Mouse (Mus musculus) neural tube, embryonic 14.5 days (tissue): ENCODE data around the gene Prmt8. TPM values are rescaled to one million over a fixed set of nuclear protein-coding genes. Genes with fewer than 3 reads are reported as not detected.

Source experiments
- ATAC-seq: fragments of 200-750 bp; cut with Nextera tagmentation; 2 replicates; pipeline ENCODE4 v1.8.0; 2017; ENCODE audit warnings: low read depth, mild to moderate bottlenecking, moderate TSS enrichment, moderate library complexity
- H3K27ac ChIP-seq: fragments of 300-500 bp; sonication (generic); 2 replicates; pipeline ENCODE4 v1.5.1; 2014; ENCODE audit warnings: low read depth, mild to moderate bottlenecking, control low read depth, low read length, moderate library complexity, mixed read lengths
- H3K27me3 ChIP-seq: fragments of 300-500 bp; sonication (generic); 2 replicates; pipeline ENCODE4 v1.6.1; 2014; ENCODE audit warnings: low read length; ENCODE audit not compliant: control insufficient read depth, insufficient read depth
- H3K36me3 ChIP-seq: fragments of 300-500 bp; sonication (generic); 2 replicates; pipeline ENCODE4 v1.6.1; 2014; ENCODE audit warnings: low read length, mixed read lengths; ENCODE audit not compliant: control insufficient read depth, insufficient read depth
- H3K4me1 ChIP-seq: fragments of 300-500 bp; sonication (generic); 2 replicates; pipeline ENCODE4 v1.6.1; 2014; ENCODE audit warnings: low read length; ENCODE audit not compliant: control insufficient read depth, insufficient read depth
- H3K4me2 ChIP-seq: fragments of 300-500 bp; sonication (generic); 2 replicates; pipeline ENCODE4 v1.6.1; 2014; ENCODE audit warnings: mild to moderate bottlenecking, low read depth, low read length, control low read depth
- H3K4me3 ChIP-seq: fragments of 300-500 bp; sonication (generic); 2 replicates; pipeline ENCODE4 v1.5.1; 2014; ENCODE audit warnings: low read depth, low read length, control low read depth, mixed read lengths
- H3K9ac ChIP-seq: fragments of 300-500 bp; sonication (generic); replicated peaks from 2 replicates; pipeline ENCODE4 v1.6.1; 2014; ENCODE audit warnings: low read depth, mild to moderate bottlenecking, control low read depth, low read length, mixed read lengths
- H3K9me3 ChIP-seq: fragments of 300-500 bp; sonication (generic); 2 replicates; pipeline ENCODE4 v1.6.1; 2016; ENCODE audit warnings: low read length; ENCODE audit not compliant: control insufficient read depth
- WGBS: fragments of 180-500 bp; shearing (Covaris S2); extraction: QIAGEN DNeasy Blood & Tissue Kit; methylation state at CpG from one replicate; pipeline ENCODE4 v1.1.7; 2014; 5-methylcytosine and 5-hydroxymethylcytosine counted together
- polyA plus RNA-seq: library from polyadenylated mRNA; unstranded; fragments of >200 nt; fragmentation: Nextera tagmentation; extraction: Ambion mirVana; gene quantifications from 2 replicates; pipeline ENCODE4 v1.2.1, GENCODE M21; 2014

Prmt8 gene
- polyA plus RNA-seq, result 43.6 and 45.9 TPM in 2 replicates

- H3K9me3 ChIP-seq, result no peaks in the 10 kb centered on the region
- H3K9ac ChIP-seq, result peak within 1 kb of the TSS; percentile 75
- peak within 1 kb of the TSS; percentile 80 for H3K27ac ChIP-seq
- H3K4me3 ChIP-seq, result peak within 1 kb of the TSS; percentile 73
- H3K4me1 ChIP-seq, result peaks cover 17% of the 10 kb centered on the region; the same call in 1 of the 2 replicates
- H3K27me3 ChIP-seq, result peaks cover 2% of the 10 kb centered on the region; the same call in 1 of the 2 replicates
- peak within 1 kb of the TSS; percentile 81 for H3K4me2 ChIP-seq
- ATAC-seq, result peak; percentile 55
- WGBS, result under 1% methylated on average over 29 of the region's 42 CpGs
- no peaks in the 10 kb centered on the region for H3K36me3 ChIP-seq
Observed at GRCm38 (mm10) chr6:127769275-127770156, at the start of gene Prmt8. TSS of gene Prmt8 (minus strand) at chr6:127769472.

DNA sequence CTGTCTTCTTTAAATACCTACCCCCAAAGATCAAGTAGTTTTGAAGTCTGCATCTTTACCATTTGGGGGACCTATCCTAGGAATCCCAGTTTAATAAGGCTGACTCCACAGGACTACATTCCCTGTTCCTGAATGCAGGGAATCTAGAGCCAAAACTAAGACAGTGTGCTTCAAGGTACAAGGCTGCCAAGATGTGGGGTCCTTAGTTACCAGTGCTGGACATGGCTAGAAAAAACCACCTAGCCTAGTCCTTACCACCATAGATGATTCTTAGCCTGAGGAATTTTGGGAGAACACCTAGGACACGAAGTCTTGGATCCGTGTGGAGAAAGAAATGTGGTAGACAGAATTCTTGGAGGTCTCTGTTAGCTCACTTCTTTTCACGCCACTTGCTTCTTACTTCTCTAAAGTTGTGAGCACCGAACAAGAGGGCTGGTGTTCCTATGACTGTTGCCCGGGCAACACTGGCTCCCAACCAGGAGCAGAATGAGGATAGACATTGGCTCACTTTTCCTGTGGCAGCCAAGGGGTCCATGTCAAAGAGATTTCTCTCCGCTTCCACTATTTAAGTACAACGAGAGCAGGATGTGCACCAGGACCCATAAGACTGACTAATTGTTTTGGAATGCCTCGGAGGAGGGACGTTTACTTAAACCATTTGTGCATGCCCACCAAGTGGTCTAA is 33.9 kb upstream of the Prmt8 start:
- no peaks in the 10 kb centered on the region for H3K9me3 ChIP-seq
- ATAC-seq, result peak; percentile 70; the same call in 1 of the 2 replicates
- no peak overlapping the region for H3K27ac ChIP-seq
- 50% methylated on average over 9 of the region's 9 CpGs for WGBS
- H3K9ac ChIP-seq, result no peak overlapping the region
- no peaks in the 10 kb centered on the region for H3K4me1 ChIP-seq
- H3K36me3 ChIP-seq, result no peaks in the 10 kb centered on the region
- H3K4me3 ChIP-seq, result no peak overlapping the region
- H3K4me2 ChIP-seq, result no peak overlapping the region
- no peaks in the 10 kb centered on the region for H3K27me3 ChIP-seq

DNA sequence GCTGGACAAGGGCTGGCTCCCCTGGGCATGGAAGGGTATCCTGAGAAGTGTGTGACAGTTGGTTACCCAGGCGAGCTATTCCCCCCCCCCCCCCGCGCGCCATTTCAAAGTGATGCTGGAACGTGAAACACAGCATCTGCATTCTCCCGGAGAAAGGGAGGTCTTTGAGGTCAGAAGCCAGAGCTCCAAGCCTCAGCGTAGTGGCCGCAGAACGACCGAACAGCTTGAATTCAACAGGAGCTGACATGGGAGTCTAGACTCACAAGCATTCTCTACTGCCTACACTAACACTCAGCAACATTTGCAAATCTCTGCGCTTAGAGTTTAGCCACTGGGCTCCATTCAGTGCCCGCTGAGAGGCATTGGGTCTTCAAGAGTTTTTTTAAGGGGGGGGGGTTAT is 32.9 kb upstream of the Prmt8 start:
- no peak overlapping the region for H3K27ac ChIP-seq
- H3K4me2 ChIP-seq, result no peak overlapping the region
- H3K4me1 ChIP-seq, result no peaks in the 10 kb centered on the region
- no peaks in the 10 kb centered on the region for H3K9me3 ChIP-seq
- no peak overlapping the region for H3K4me3 ChIP-seq
- H3K27me3 ChIP-seq, result no peaks in the 10 kb centered on the region
- no peak overlapping the region for H3K9ac ChIP-seq
- H3K36me3 ChIP-seq, result no peaks in the 10 kb centered on the region
- ATAC-seq, result no peak
- WGBS, result 82% methylated on average over 11 of the region's 12 CpGs

- ATAC-seq, result no peak
- no peak overlapping the region for H3K9ac ChIP-seq
- H3K36me3 ChIP-seq, result no peaks in the 10 kb centered on the region
- H3K27ac ChIP-seq, result no peak overlapping the region
- H3K4me3 ChIP-seq, result no peak overlapping the region
- H3K4me2 ChIP-seq, result no peak overlapping the region
- no peaks in the 10 kb centered on the region for H3K27me3 ChIP-seq
- no peaks in the 10 kb centered on the region for H3K4me1 ChIP-seq
- WGBS, result 78% methylated on average over 13 of the region's 13 CpGs
- H3K9me3 ChIP-seq, result no peaks in the 10 kb centered on the region
Observed at GRCm38 (mm10) chr6:127790023-127790422, 20.8 kb upstream of the Prmt8 start.

GRCm38 (mm10) chr6:127770806-127771205 is 1.5 kb upstream of the Prmt8 start:
- H3K27ac ChIP-seq, result no peak overlapping the region
- H3K4me1 ChIP-seq, result peaks cover 13% of the 10 kb centered on the region; the same call in 1 of the 2 replicates
- H3K36me3 ChIP-seq, result no peaks in the 10 kb centered on the region
- ATAC-seq, result no peak
- WGBS, result 27% methylated on average over 4 of the region's 4 CpGs
- no peaks in the 10 kb centered on the region for H3K9me3 ChIP-seq
- no peak overlapping the region for H3K4me3 ChIP-seq
- H3K9ac ChIP-seq, result no peak overlapping the region
- H3K4me2 ChIP-seq, result peak overlapping the region; percentile 81; the same call in 1 of the 2 replicates
- H3K27me3 ChIP-seq, result peaks cover 2% of the 10 kb centered on the region; the same call in 1 of the 2 replicates

- H3K9ac ChIP-seq, result peak overlapping the region; percentile 75
- peak overlapping the region; percentile 81 for H3K4me2 ChIP-seq
- H3K27ac ChIP-seq, result peak overlapping the region; percentile 80
- peaks cover 17% of the 10 kb centered on the region; the same call in 1 of the 2 replicates for H3K4me1 ChIP-seq
- H3K27me3 ChIP-seq, result peaks cover 2% of the 10 kb centered on the region; the same call in 1 of the 2 replicates
- H3K36me3 ChIP-seq, result no peaks in the 10 kb centered on the region
- peak; percentile 35 for ATAC-seq
- H3K4me3 ChIP-seq, result peak overlapping the region; percentile 73
- no peaks in the 10 kb centered on the region for H3K9me3 ChIP-seq
- under 1% methylated on average over 55 of the region's 64 CpGs for WGBS
Observed at GRCm38 (mm10) chr6:127768621-127769274, 524 bp downstream of the Prmt8 start.

DNA sequence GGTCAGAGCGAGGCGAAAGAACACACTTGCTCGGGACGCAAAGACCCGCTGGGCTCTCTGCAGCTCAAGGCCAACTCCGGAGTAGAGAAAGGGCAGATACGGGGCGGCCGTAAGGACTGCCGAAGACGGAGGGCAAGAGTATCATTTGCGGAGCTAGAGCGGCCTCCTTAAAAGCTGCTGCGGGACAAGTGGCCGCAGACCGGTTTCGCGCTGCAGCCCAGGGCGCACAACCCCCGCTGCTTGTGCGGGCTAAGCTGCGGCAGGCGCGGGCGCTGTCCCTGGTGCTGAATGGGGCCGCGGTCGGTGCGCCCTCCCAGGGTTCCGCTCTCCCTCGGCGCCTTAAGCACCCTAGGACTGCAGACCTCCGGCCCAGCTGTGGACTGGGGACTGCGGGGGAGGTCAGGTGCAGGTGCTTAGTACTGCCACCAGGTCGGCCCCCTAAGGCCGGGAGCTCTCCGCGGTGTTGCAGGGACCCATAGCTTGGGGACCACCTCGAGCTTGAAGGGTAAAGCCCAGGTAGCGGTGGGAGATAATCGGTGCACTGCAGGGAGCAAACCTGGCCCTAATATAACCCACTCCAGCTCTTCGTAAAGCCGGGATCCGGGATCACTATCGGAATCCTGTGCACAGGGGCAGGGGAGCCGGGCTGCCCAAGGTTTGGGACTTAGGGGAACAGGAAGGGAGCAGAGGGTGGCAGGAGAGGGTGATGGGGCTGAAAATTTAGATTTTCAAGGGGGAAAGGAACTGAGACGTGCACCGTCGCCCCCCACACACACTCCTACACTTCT is 1.4 kb downstream of the Prmt8 start:
- Histone ChIP-seq H3K36me3 (no peaks in the 10 kb centered on the region), H3K4me3 (peak overlapping the region; percentile 73), H3K4me1 (peaks cover 17% of the 10 kb centered on the region; the same call in 1 of the 2 replicates), H3K9me3 (no peaks in the 10 kb centered on the region), H3K9ac (peak overlapping the region; percentile 75), H3K4me2 (peak overlapping the region; percentile 81), H3K27ac (peak overlapping the region; percentile 80), H3K27me3 (peaks cover 2% of the 10 kb centered on the region; the same call in 1 of the 2 replicates)
- ATAC-seq, result peak; percentile 35
- WGBS, result under 1% methylated on average over 47 of the region's 49 CpGs

- peak overlapping the region; percentile 80 for H3K27ac ChIP-seq
- H3K9me3 ChIP-seq, result no peaks in the 10 kb centered on the region
- peaks cover 2% of the 10 kb centered on the region; the same call in 1 of the 2 replicates for H3K27me3 ChIP-seq
- H3K9ac ChIP-seq, result peak overlapping the region; percentile 75
- H3K36me3 ChIP-seq, result no peaks in the 10 kb centered on the region
- peak overlapping the region; percentile 81 for H3K4me2 ChIP-seq
- under 1% methylated on average over 18 of the region's 18 CpGs for WGBS
- H3K4me3 ChIP-seq, result peak overlapping the region; percentile 73
- peaks cover 17% of the 10 kb centered on the region; the same call in 1 of the 2 replicates for H3K4me1 ChIP-seq
- peak; percentile 18 for ATAC-seq
Observed at GRCm38 (mm10) chr6:127767201-127767705, 2.0 kb downstream of the Prmt8 start.
